Mouse (Mus musculus): Measurements from ENCODE around the gene Galnt2.

Galnt2 gene

DNA sequence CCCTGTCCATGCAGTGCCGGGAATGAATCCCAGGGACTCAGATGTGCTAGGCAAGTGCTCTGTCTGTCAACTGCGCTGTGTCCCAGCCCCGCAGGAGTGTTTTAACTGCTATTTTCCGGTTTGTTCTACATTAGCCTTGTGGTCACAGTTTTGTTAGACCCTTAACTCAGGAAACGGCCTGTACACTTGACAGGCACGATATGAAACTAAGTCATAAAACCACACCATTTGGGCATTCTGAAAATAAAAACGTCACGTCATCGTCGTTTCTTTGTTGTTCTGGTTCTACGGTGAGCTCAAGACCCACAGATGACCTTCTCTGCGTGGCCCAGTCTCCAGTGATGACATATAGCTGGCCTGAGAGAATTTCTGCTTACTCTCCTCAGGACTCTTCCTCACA is 40.3 kb downstream of the Galnt2 start:
- peak; percentile 56 for DNase-seq (ENCODE audit: low read depth, low spot score)

DNA sequence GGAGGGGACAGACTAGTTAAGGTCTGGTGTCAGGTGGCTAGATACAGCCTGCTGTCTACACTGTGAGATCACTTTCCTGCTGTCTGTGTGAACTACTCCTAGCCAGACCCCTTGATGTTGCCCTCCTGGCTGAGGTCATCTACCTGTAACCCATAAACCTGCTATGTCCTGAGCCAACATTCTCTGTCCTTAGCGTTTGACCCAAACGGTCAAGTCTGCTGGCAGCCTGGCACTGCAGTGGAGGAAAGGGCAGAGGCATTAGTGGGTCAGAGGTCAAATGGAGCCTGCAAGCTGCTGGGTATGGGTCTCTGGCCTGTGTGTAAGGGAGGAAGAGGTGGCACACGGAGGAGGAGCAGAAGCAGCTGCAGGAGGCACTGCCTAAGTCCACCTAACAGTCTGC is 41.6 kb downstream of the Galnt2 start:
- no peak for DNase-seq (ENCODE audit: low read depth, low spot score)

- peak; percentile 74 for DNase-seq (ENCODE audit: low read depth, low spot score)
Observed at GRCm38 (mm10) chr8:124273606-124274218, 42.5 kb downstream of the Galnt2 start.

DNA sequence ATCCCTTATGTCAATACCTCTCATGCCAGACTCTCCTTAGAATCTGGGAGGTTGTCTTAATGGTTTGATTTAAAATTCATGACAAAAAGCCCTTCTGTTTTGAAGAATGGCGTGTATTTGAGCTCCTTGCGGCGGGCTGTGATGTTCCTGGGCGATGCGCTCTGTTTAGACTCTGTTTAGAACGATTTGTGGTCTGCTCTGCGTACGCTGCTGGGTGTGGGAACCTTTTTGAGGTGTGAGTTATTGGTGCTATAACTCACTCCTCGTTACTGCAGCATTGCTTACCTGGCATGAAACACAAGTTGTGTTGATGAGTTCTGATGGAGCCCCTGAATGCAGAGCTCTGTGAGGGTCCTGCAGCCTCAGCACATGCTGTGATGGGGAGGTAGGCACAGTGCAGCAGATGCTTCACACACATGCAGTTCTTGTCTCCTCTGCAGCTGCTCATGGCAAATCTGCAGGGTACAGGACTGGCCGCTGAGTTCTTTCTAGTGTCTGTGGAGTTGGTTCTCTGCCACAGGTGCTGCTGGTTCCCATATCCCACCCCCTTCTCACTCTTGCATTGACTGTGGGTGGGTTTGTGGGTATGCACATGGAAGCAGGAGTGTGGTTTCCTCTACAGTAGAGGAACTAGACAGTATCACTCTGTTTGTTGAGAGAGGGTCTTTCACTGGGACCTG is 43.4 kb downstream of the Galnt2 start:
- peak; percentile 72 for DNase-seq (ENCODE audit: low read depth, low spot score)

DNA sequence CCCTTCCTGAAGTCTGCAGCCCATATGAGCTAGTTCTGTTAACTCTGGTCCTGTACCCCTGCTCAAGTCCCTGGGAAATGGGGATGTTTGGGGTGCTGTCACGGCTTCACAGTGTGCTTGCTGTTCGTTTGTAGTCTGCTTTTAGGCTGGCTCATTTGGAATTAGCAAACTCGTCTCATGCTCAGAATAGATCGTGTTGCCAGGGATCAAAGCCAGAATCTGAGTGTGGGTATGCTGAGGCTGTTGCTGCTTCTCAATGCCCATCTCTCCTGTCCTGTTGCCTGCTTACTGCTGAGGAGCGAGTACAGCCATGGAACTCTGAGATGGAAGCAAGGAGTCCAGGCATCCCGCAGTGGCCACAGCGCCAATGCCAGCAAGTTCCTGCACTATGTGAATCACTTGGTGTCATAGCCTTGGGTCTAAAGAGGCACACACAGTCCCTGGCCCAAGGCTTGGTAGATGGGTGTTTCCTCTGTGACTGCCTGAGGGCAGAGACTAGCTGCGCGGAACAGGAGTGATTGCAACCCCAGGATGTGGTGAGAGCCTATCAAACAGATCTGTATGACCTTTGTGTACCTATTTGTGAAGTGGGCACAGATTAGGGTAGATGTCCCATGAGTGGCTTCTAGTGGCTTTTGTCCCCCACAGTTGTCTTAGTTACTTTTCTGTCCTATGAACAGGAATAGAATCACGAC is 44.3 kb downstream of the Galnt2 start:
- DNase-seq (ENCODE audit: low read depth, low spot score), result peak; percentile 67

GRCm38 (mm10) chr8:124277951-124278910 is 47.0 kb downstream of the Galnt2 start:
- DNase-seq (ENCODE audit: low read depth, low spot score), result peak; percentile 38

DNA sequence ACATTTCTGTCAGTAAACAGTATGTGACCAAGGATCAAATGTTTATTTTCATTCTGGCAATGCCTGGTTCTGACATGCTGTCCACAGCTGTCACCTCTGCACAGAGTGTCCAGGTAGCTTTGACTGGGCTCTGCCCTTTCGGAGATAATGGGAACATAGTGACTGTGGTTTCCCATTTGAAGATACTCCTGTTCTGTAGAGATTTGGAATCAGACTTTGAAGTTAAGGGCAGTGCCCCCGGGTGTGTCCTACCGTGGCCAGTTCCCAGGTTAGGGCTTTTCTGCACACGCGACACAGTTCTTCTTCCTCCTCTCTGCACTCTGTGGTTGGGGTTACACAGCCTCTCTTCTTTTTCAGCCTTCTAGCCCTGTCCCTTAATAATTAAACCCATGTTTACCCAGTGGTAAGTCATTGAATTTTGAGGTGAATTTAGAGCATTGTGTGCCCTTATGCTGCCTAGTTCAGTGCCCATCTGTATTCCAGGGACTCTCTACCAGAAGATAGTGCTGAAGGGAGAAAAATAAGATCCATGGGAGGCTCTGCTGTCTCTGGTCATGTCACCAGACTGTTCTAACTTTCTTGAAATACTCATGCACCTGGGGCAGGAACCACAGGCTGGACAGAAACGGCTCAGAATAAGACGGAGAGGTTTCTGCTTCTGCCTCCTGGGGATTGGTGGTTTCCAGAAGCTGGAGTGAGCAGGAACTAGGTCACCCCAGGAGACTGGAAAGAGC is 47.9 kb downstream of the Galnt2 start:
- DNase-seq (ENCODE audit: low read depth, low spot score), result no peak

DNA sequence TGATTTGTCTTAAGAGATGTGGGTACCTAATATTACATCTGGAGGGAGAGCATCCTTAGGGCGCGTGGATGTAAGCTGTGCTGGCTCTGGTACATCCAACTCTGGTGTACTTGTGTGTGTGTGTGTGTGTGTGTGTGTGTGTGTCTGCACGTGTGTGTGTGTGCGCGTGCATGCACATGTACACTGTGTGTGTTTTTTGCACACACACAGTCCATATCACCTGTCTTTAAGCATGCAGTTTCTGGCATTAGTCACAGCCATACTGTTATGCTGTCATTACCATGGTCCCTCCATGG is 48.4 kb downstream of the Galnt2 start:
- DNase-seq (ENCODE audit: low read depth, low spot score), result no peak

GRCm38 (mm10) chr8:124281700-124282541 is 50.7 kb downstream of the Galnt2 start:
- DNase-seq (ENCODE audit: low read depth, low spot score), result peak; percentile 48

DNA sequence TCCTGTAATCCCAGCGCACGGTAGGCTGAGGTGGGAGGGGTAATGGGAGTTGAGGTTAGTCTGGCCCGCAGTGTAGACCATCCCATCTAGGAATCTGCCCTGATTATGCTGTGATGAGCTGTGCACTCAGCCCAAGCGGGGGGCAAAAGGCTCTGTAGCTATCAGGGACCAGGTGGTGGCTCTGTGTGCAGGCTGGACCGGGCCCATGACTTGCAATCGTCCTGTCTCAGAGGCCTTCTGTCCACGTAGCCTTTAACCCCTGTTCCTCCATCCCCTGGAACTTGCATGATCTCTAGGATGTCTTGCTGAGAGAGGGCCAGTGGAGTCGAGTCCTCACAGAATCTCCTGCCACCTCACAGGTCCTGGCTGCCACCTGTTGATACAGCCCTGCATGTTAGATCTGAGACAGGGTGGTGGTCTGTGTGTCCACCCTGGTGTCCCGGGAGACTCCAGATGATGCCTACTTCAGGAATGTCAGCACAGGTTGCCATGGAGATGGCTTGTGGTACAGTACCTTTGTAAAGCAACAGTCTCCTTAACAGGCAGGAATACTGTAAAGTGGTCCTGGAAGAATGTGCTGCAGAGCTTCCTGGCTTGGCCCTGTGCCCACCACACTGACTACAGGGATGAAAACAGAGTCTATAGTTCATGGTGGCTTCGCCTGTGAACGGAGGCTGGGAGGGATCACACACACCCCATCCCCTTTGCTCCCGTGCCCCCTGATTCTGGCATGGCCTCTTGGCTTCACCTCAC is 51.9 kb downstream of the Galnt2 start:
- DNase-seq (ENCODE audit: low read depth, low spot score), result no peak

DNA sequence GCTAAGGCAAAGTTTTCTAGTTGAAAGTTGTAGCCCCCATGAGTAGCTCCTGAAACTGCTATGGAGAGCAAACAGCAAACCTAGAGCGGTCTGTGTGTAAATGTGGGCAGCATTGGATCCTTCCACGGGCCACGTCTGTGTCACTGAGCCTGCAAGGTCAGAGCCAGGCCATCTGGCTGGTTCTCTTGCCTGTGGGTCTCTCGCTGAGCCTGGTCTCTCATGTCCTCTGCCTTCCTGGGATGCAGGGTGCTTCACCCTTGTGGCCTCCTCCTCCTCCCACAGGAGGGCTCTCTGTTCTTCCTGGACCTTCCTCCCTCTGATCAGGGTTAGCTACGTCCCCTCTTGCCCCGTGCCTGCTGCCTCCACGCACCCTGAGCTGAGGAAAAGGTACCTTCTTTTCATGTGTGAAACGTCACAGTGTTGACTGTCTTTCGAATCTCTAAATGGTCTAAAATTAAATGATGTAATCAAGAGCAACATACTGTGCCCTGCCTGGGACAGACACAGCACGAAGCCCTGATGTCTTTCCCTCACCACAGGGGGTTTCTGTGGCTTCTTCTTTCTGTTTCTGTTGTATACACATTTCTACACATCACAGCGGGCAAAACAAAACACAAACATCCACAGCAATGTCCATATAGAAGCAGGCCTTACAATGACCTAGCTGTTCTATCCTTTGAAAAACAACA is 52.6 kb downstream of the Galnt2 start:
- no peak for DNase-seq (ENCODE audit: low read depth, low spot score)

DNA sequence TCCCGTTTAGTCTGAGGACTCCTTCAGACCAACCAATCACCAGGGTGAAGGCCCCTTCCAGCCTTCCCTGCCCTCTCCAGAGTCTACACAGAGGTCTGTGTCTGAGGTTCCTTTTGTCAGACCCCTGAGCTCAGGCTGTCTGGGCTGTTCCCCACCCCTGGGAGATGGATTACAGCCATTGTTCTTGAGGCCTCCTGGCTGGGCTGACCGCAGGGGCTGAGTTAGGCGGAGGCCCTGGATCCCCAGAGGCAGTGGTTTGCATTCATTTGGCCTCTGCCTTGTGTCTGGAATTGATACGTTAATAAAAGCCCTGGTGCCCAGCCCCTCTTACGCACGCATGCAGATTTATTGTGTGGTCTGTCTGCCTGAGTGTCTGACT is 53.1 kb downstream of the Galnt2 start:
- no peak for DNase-seq (ENCODE audit: low read depth, low spot score)

GRCm38 (mm10) chr8:124284984-124285576 is 53.9 kb downstream of the Galnt2 start:
- DNase-seq (ENCODE audit: low read depth, low spot score), result no peak

- no peak for DNase-seq (ENCODE audit: low read depth, low spot score)
Observed at GRCm38 (mm10) chr8:124286461-124287124, 55.4 kb downstream of the Galnt2 start.

- no peak for DNase-seq (ENCODE audit: low read depth, low spot score)
Observed at GRCm38 (mm10) chr8:124288215-124288864, 57.1 kb downstream of the Galnt2 start.

- no peak for DNase-seq (ENCODE audit: low read depth, low spot score)
Observed at GRCm38 (mm10) chr8:124289481-124290050, 58.4 kb downstream of the Galnt2 start.

Data from CD4-positive, CD25-positive, alpha-beta regulatory T cell, adult 2 months (primary cell).